Mouse (Mus musculus): ENCODE results near the gene Ppt1. TPM values are rescaled to one million over a fixed set of nuclear protein-coding genes. Genes with fewer than 3 reads are reported as not detected.
A peak's percentile ranks its signal among the peaks of the same experiment; 100 is the strongest.

The Ppt1 gene
- polyA plus RNA-seq, 1 experiment from 2014 or later, result 54.9 TPM

- WGBS, result under 1% methylated on average over 49 of the region's 49 CpGs
- H3K9me3 ChIP-seq (ENCODE audit: control insufficient read depth), result no peaks in the 10 kb centered on the region
- H3K9ac ChIP-seq (ENCODE audit: low read depth, low read length), result peak within 1 kb of the TSS; percentile 83
- H3K4me1 ChIP-seq (replicated peaks; ENCODE audit: control insufficient read depth, insufficient read depth, low read length), result peaks cover 5% of the 10 kb centered on the region; the same call in 1 of the 2 replicates
- peak; percentile 94 for ATAC-seq
- H3K4me3 ChIP-seq (ENCODE audit: low read depth, low read length), result peak within 1 kb of the TSS; percentile 78
- H3K27me3 ChIP-seq (replicated peaks; ENCODE audit: control insufficient read depth, insufficient read depth, low read length), result no peaks in the 10 kb centered on the region
- TF ChIP-seq CTCF (IDR thresholded peaks at IDR 0.05; ENCODE audit: low read depth), result no peak
- no peaks in the 10 kb centered on the region for H3K36me3 ChIP-seq (ENCODE audit: control insufficient read depth, insufficient read depth)
- H3K4me2 ChIP-seq (replicated peaks; ENCODE audit: low read depth), result peak within 1 kb of the TSS; percentile 73
- H3K27ac ChIP-seq (ENCODE audit: low read depth, low read length), result peak within 1 kb of the TSS; percentile 98
These were observed 49.9 kb downstream of the Ppt1 start, which contains the start of gene Cap1 for GRCm38 (mm10) chr4:122885768-122886578. Cap1 (minus strand) TSS chr4:122886056.

GRCm38 (mm10) chr4:122886579-122887254 lies 50.7 kb downstream of the Ppt1 start:
- H3K9me3 ChIP-seq (ENCODE audit: control insufficient read depth), result no peaks in the 10 kb centered on the region
- peak overlapping the region; percentile 73 for H3K4me2 ChIP-seq (replicated peaks; ENCODE audit: low read depth)
- no peaks in the 10 kb centered on the region for H3K27me3 ChIP-seq (replicated peaks; ENCODE audit: control insufficient read depth, insufficient read depth, low read length)
- peaks cover 5% of the 10 kb centered on the region; the same call in 1 of the 2 replicates for H3K4me1 ChIP-seq (replicated peaks; ENCODE audit: control insufficient read depth, insufficient read depth, low read length)
- H3K9ac ChIP-seq (ENCODE audit: low read depth, low read length), result peak overlapping the region; percentile 63
- ATAC-seq, result no peak
- H3K4me3 ChIP-seq (ENCODE audit: low read depth, low read length), result peak overlapping the region; percentile 78
- WGBS, result 1% methylated on average over 19 of the region's 19 CpGs
- H3K27ac ChIP-seq (ENCODE audit: low read depth, low read length), result peak overlapping the region; percentile 98
- no peaks in the 10 kb centered on the region for H3K36me3 ChIP-seq (ENCODE audit: control insufficient read depth, insufficient read depth)
- no peak for TF ChIP-seq CTCF (IDR thresholded peaks at IDR 0.05; ENCODE audit: low read depth)

GRCm38 (mm10) chr4:122887336-122887735 lies 51.3 kb downstream of the Ppt1 start:
- Histone ChIP-seq H3K4me3 (ENCODE audit: low read depth, low read length) (no peak overlapping the region), H3K4me2 (replicated peaks; ENCODE audit: low read depth) (peak overlapping the region; percentile 73; the same call in 1 of the 2 replicates), H3K27me3 (replicated peaks; ENCODE audit: control insufficient read depth, insufficient read depth, low read length) (no peaks in the 10 kb centered on the region), H3K36me3 (ENCODE audit: control insufficient read depth, insufficient read depth) (no peaks in the 10 kb centered on the region), H3K9ac (ENCODE audit: low read depth, low read length) (no peak overlapping the region), H3K27ac (ENCODE audit: low read depth, low read length) (peak overlapping the region; percentile 98), H3K4me1 (replicated peaks; ENCODE audit: control insufficient read depth, insufficient read depth, low read length) (peaks cover 5% of the 10 kb centered on the region; the same call in 1 of the 2 replicates), H3K9me3 (ENCODE audit: control insufficient read depth) (no peaks in the 10 kb centered on the region)
- ATAC-seq, result no peak
- 61% methylated on average over 2 of the region's 2 CpGs for WGBS
- TF ChIP-seq CTCF (IDR thresholded peaks at IDR 0.05; ENCODE audit: low read depth), result no peak

- no peak overlapping the region for H3K9ac ChIP-seq (ENCODE audit: low read depth, low read length)
- H3K27me3 ChIP-seq (replicated peaks; ENCODE audit: control insufficient read depth, insufficient read depth, low read length), result no peaks in the 10 kb centered on the region
- ATAC-seq, result no peak
- H3K4me1 ChIP-seq (replicated peaks; ENCODE audit: control insufficient read depth, insufficient read depth, low read length), result no peaks in the 10 kb centered on the region
- H3K9me3 ChIP-seq (ENCODE audit: control insufficient read depth), result no peaks in the 10 kb centered on the region
- 29% methylated on average over 3 of the region's 3 CpGs for WGBS
- TF ChIP-seq CTCF (IDR thresholded peaks at IDR 0.05; ENCODE audit: low read depth), result no peak
- H3K4me2 ChIP-seq (replicated peaks; ENCODE audit: low read depth), result no peak overlapping the region
- no peak overlapping the region for H3K4me3 ChIP-seq (ENCODE audit: low read depth, low read length)
- no peaks in the 10 kb centered on the region for H3K36me3 ChIP-seq (ENCODE audit: control insufficient read depth, insufficient read depth)
- no peak overlapping the region for H3K27ac ChIP-seq (ENCODE audit: low read depth, low read length)
These were observed 54.9 kb downstream of the Ppt1 start for GRCm38 (mm10) chr4:122890881-122891481.

- 43% methylated on average over 1 of the region's 1 CpGs for WGBS
- H3K9me3 ChIP-seq (ENCODE audit: control insufficient read depth), result no peaks in the 10 kb centered on the region
- ATAC-seq, result no peak
- H3K4me1 ChIP-seq (replicated peaks; ENCODE audit: control insufficient read depth, insufficient read depth, low read length), result no peaks in the 10 kb centered on the region
- H3K4me3 ChIP-seq (ENCODE audit: low read depth, low read length), result no peak overlapping the region
- no peaks in the 10 kb centered on the region for H3K27me3 ChIP-seq (replicated peaks; ENCODE audit: control insufficient read depth, insufficient read depth, low read length)
- H3K4me2 ChIP-seq (replicated peaks; ENCODE audit: low read depth), result no peak overlapping the region
- H3K27ac ChIP-seq (ENCODE audit: low read depth, low read length), result no peak overlapping the region
- H3K36me3 ChIP-seq (ENCODE audit: control insufficient read depth, insufficient read depth), result no peaks in the 10 kb centered on the region
- no peak for TF ChIP-seq CTCF (IDR thresholded peaks at IDR 0.05; ENCODE audit: low read depth)
- no peak overlapping the region for H3K9ac ChIP-seq (ENCODE audit: low read depth, low read length)
These were observed 55.6 kb downstream of the Ppt1 start for GRCm38 (mm10) chr4:122891597-122891996.

- no peak overlapping the region for H3K4me2 ChIP-seq (replicated peaks; ENCODE audit: low read depth)
- no peak for TF ChIP-seq CTCF (IDR thresholded peaks at IDR 0.05; ENCODE audit: low read depth)
- no peak overlapping the region for H3K4me3 ChIP-seq (ENCODE audit: low read depth, low read length)
- WGBS, result 62% methylated on average over 5 of the region's 5 CpGs
- H3K27ac ChIP-seq (ENCODE audit: low read depth, low read length), result no peak overlapping the region
- no peaks in the 10 kb centered on the region for H3K36me3 ChIP-seq (ENCODE audit: control insufficient read depth, insufficient read depth)
- ATAC-seq, result no peak
- no peaks in the 10 kb centered on the region for H3K27me3 ChIP-seq (replicated peaks; ENCODE audit: control insufficient read depth, insufficient read depth, low read length)
- no peaks in the 10 kb centered on the region for H3K9me3 ChIP-seq (ENCODE audit: control insufficient read depth)
- no peaks in the 10 kb centered on the region for H3K4me1 ChIP-seq (replicated peaks; ENCODE audit: control insufficient read depth, insufficient read depth, low read length)
- H3K9ac ChIP-seq (ENCODE audit: low read depth, low read length), result no peak overlapping the region
These were observed 56.1 kb downstream of the Ppt1 start for GRCm38 (mm10) chr4:122892157-122892556.
